Mouse (Mus musculus) midbrain, embryonic 12.5 days (tissue): ENCODE results near the gene Fcmr. TPM values are rescaled to one million over a fixed set of nuclear protein-coding genes. Genes with fewer than 3 reads are reported as not detected.

Experiments used
- ATAC-seq: fragments of 200-750 bp; cut with Nextera tagmentation; 2 replicates; pipeline ENCODE4 v1.8.0; 2017; ENCODE audit warnings: low read depth, moderate TSS enrichment, moderate library complexity; ENCODE audit not compliant: low FRiP score
- H3K27ac ChIP-seq: fragments of 300-500 bp; sonication (generic); replicated peaks from 2 replicates; pipeline ENCODE4 v1.5.1; 2016; ENCODE audit warnings: mild to moderate bottlenecking
- H3K27me3 ChIP-seq: fragments of 300-500 bp; sonication (generic); 2 replicates; pipeline ENCODE4 v1.6.1; 2016; ENCODE audit warnings: mild to moderate bottlenecking
- H3K36me3 ChIP-seq: fragments of 300-500 bp; sonication (generic); 2 replicates; pipeline ENCODE4 v1.6.1; 2016
- H3K4me1 ChIP-seq: fragments of 300-500 bp; sonication (generic); 2 replicates; pipeline ENCODE4 v1.6.1; 2016
- H3K4me2 ChIP-seq: fragments of 300-500 bp; sonication (generic); replicated peaks from 2 replicates; pipeline ENCODE4 v1.6.1; 2016; ENCODE audit warnings: mild to moderate bottlenecking, moderate library complexity
- H3K4me3 ChIP-seq: fragments of 300-500 bp; sonication (generic); 2 replicates; pipeline ENCODE4 v1.5.1; 2016; ENCODE audit warnings: mild to moderate bottlenecking
- H3K9ac ChIP-seq: fragments of 300-500 bp; sonication (generic); replicated peaks from 2 replicates; pipeline ENCODE4 v1.6.1; 2016; ENCODE audit warnings: mild to moderate bottlenecking, moderate library complexity
- H3K9me3 ChIP-seq: fragments of 300-500 bp; sonication (generic); 2 replicates; pipeline ENCODE4 v1.6.1; 2016; ENCODE audit warnings: mild to moderate bottlenecking
- WGBS: fragments of 180-500 bp; shearing (Covaris S2); methylation state at CpG from one replicate; pipeline ENCODE4 v1.1.7; 2016; 5-methylcytosine and 5-hydroxymethylcytosine counted together
- polyA plus RNA-seq: library from polyadenylated mRNA; unstranded; fragments of >200 nt; fragmentation: Nextera tagmentation; extraction: Ambion mirVana; gene quantifications from 2 replicates; pipeline ENCODE4 v1.2.1, GENCODE M21; 2016

Fcmr gene
- polyA plus RNA-seq, 1 experiment from 2014 or later: 0.48 TPM

GRCm38 (mm10) chr1:130875139-130875538 lies 9.7 kb downstream of the Fcmr start:
- Histone ChIP-seq H3K9ac (no peak overlapping the region), H3K27me3 (peaks cover 24% of the 10 kb centered on the region), H3K4me1 (0 out of 2 replicates have a peak, but pooled peaks cover 4% of the 10 kb centered on the region), H3K27ac (no peak overlapping the region), H3K9me3 (no peaks in the 10 kb centered on the region), H3K36me3 (no peaks in the 10 kb centered on the region), H3K4me3 (no peak overlapping the region), H3K4me2 (no peak overlapping the region)
- WGBS: 52% methylated on average over 3 of the region's 3 CpGs
- ATAC-seq: no peak

GRCm38 (mm10) chr1:130875910-130876309 lies 10.4 kb downstream of the Fcmr start:
- 81% methylated on average over 3 of the region's 3 CpGs for WGBS
- Histone ChIP-seq H3K4me2 (no peak overlapping the region), H3K36me3 (no peaks in the 10 kb centered on the region), H3K4me3 (no peak overlapping the region), H3K27me3 (peaks cover 24% of the 10 kb centered on the region), H3K27ac (no peak overlapping the region), H3K9me3 (no peaks in the 10 kb centered on the region), H3K4me1 (0 out of 2 replicates have a peak, but pooled peaks cover 4% of the 10 kb centered on the region), H3K9ac (no peak overlapping the region)
- no peak for ATAC-seq

- Histone ChIP-seq H3K4me3 (no peak overlapping the region), H3K36me3 (no peaks in the 10 kb centered on the region), H3K9me3 (no peaks in the 10 kb centered on the region), H3K4me2 (no peak overlapping the region), H3K27me3 (peaks cover 24% of the 10 kb centered on the region), H3K9ac (no peak overlapping the region), H3K4me1 (0 out of 2 replicates have a peak, but pooled peaks cover 4% of the 10 kb centered on the region), H3K27ac (no peak overlapping the region)
- no peak for ATAC-seq
- WGBS: 17% methylated on average over 3 of the region's 3 CpGs
Observed at GRCm38 (mm10) chr1:130876931-130877509, 11.6 kb downstream of the Fcmr start.

GRCm38 (mm10) chr1:130877889-130878614 lies 12.6 kb downstream of the Fcmr start:
- H3K4me3 ChIP-seq: peak overlapping the region; percentile 48
- peak overlapping the region; percentile 59 for H3K9ac ChIP-seq
- H3K27me3 ChIP-seq: peaks cover 24% of the 10 kb centered on the region
- peak overlapping the region; percentile 91 for H3K4me2 ChIP-seq
- no peaks in the 10 kb centered on the region for H3K36me3 ChIP-seq
- 0 out of 2 replicates have a peak, but pooled peaks cover 4% of the 10 kb centered on the region for H3K4me1 ChIP-seq
- H3K9me3 ChIP-seq: no peaks in the 10 kb centered on the region
- WGBS: 3% methylated on average over 43 of the region's 43 CpGs
- H3K27ac ChIP-seq: no peak overlapping the region
- ATAC-seq: peak; percentile 74

- WGBS: 93% methylated on average over 7 of the region's 7 CpGs
- H3K4me3 ChIP-seq: no peak overlapping the region
- no peak overlapping the region for H3K27ac ChIP-seq
- H3K27me3 ChIP-seq: peaks cover 24% of the 10 kb centered on the region
- no peak overlapping the region for H3K9ac ChIP-seq
- ATAC-seq: no peak
- H3K9me3 ChIP-seq: no peaks in the 10 kb centered on the region
- no peaks in the 10 kb centered on the region for H3K36me3 ChIP-seq
- H3K4me2 ChIP-seq: no peak overlapping the region
- 0 out of 2 replicates have a peak, but pooled peaks cover 4% of the 10 kb centered on the region for H3K4me1 ChIP-seq
Observed at GRCm38 (mm10) chr1:130879927-130880326, 14.5 kb downstream of the Fcmr start.

- Histone ChIP-seq H3K4me1 (0 out of 2 replicates have a peak, but pooled peaks cover 2% of the 10 kb centered on the region), H3K4me2 (no peak overlapping the region), H3K4me3 (no peak overlapping the region), H3K36me3 (no peaks in the 10 kb centered on the region), H3K9ac (no peak overlapping the region), H3K27me3 (peaks cover 12% of the 10 kb centered on the region), H3K27ac (no peak overlapping the region), H3K9me3 (no peaks in the 10 kb centered on the region)
- 86% methylated on average over 4 of the region's 4 CpGs for WGBS
- ATAC-seq: no peak
Observed at GRCm38 (mm10) chr1:130883146-130883545, 17.7 kb downstream of the Fcmr start.

- ATAC-seq: no peak
Observed at GRCm38 (mm10) chr1:130887354-130887753, 21.9 kb downstream of the Fcmr start, which contains the start of gene Il24. Il24 (minus strand) TSS chr1:130887454.

GRCm38 (mm10) chr1:130892446-130892845 lies 27.0 kb downstream of the Fcmr start:
- ATAC-seq: no peak
- WGBS: 79% methylated on average over 1 of the region's 1 CpGs

More at GRCm38 (mm10) chr1:130887354-130887753, 21.9 kb downstream of the Fcmr start, which contains the start of gene Il24:
- no peaks in the 10 kb centered on the region for H3K27me3 ChIP-seq
- no peak within 1 kb of the TSS for H3K4me2 ChIP-seq
- H3K9me3 ChIP-seq: no peaks in the 10 kb centered on the region
- no peaks in the 10 kb centered on the region for H3K4me1 ChIP-seq
- H3K4me3 ChIP-seq: no peak within 1 kb of the TSS
- H3K9ac ChIP-seq: no peak within 1 kb of the TSS
- H3K27ac ChIP-seq: no peak within 1 kb of the TSS
- H3K36me3 ChIP-seq: no peaks in the 10 kb centered on the region

GRCm38 (mm10) chr1:130893329-130894040 lies 28.0 kb downstream of the Fcmr start:
- ATAC-seq: no peak
- Histone ChIP-seq H3K27me3 (peaks cover 5% of the 10 kb centered on the region; the same call in 1 of the 2 replicates), H3K4me2 (no peak overlapping the region), H3K4me3 (no peak overlapping the region), H3K4me1 (no peaks in the 10 kb centered on the region), H3K9me3 (no peaks in the 10 kb centered on the region), H3K27ac (no peak overlapping the region), H3K9ac (no peak overlapping the region), H3K36me3 (no peaks in the 10 kb centered on the region)
- 64% methylated on average over 9 of the region's 9 CpGs for WGBS

More at GRCm38 (mm10) chr1:130892446-130892845, 27.0 kb downstream of the Fcmr start:
- Histone ChIP-seq H3K9me3 (no peaks in the 10 kb centered on the region), H3K27ac (no peak overlapping the region), H3K9ac (no peak overlapping the region), H3K4me3 (no peak overlapping the region), H3K36me3 (no peaks in the 10 kb centered on the region), H3K4me2 (no peak overlapping the region), H3K27me3 (peaks cover 5% of the 10 kb centered on the region; the same call in 1 of the 2 replicates), H3K4me1 (no peaks in the 10 kb centered on the region)

- Histone ChIP-seq H3K4me2 (no peak overlapping the region), H3K9ac (no peak overlapping the region), H3K4me1 (no peaks in the 10 kb centered on the region), H3K27ac (no peak overlapping the region), H3K4me3 (no peak overlapping the region), H3K36me3 (no peaks in the 10 kb centered on the region), H3K9me3 (no peaks in the 10 kb centered on the region), H3K27me3 (peaks cover 5% of the 10 kb centered on the region; the same call in 1 of the 2 replicates)
- ATAC-seq: no peak
- WGBS: 17% methylated on average over 6 of the region's 6 CpGs
Observed at GRCm38 (mm10) chr1:130894468-130894867, 29.0 kb downstream of the Fcmr start.

- Histone ChIP-seq H3K27me3 (no peaks in the 10 kb centered on the region), H3K9me3 (no peaks in the 10 kb centered on the region), H3K27ac (no peak overlapping the region), H3K4me1 (no peaks in the 10 kb centered on the region), H3K36me3 (no peaks in the 10 kb centered on the region), H3K9ac (no peak overlapping the region), H3K4me3 (no peak overlapping the region), H3K4me2 (no peak overlapping the region)
- no peak for ATAC-seq
- WGBS: 85% methylated on average over 7 of the region's 7 CpGs
Observed at GRCm38 (mm10) chr1:130902505-130902904, 37.0 kb downstream of the Fcmr start.
